Mouse (Mus musculus): ENCODE data around the gene Slc7a11. TPM values are rescaled to one million over a fixed set of nuclear protein-coding genes. Genes with fewer than 3 reads are reported as not detected.

The Slc7a11 gene
- polyA plus RNA-seq, 2 experiments = 0.15 TPM

- no peaks in the 10 kb centered on the region for H3K9me3 ChIP-seq (ENCODE audit: control insufficient read depth, low read length)
- H3K27ac ChIP-seq = no peak overlapping the region
- no peaks in the 10 kb centered on the region for H3K27me3 ChIP-seq (ENCODE audit: control insufficient read depth, insufficient read depth, low read length)
- ATAC-seq (ENCODE audit: insufficient read depth) (no peak), DNase-seq (ENCODE audit: low read depth in 3 of 3, low spot score in 3 of 3) (no peak)
- H3K4me1 ChIP-seq (replicated peaks; ENCODE audit: control insufficient read depth in 2 of 2, insufficient read depth in 2 of 2, low read length in 1 of 2) = no peaks in the 10 kb centered on the region
- no peaks in the 10 kb centered on the region for H3K36me3 ChIP-seq (replicated peaks; ENCODE audit: control insufficient read depth, insufficient read depth, low read depth)
- H3K4me3 ChIP-seq (ENCODE audit: insufficient read depth in 1 of 2, low read depth in 2 of 2, low read length in 2 of 2) = no peak overlapping the region
- no peak overlapping the region for H3K9ac ChIP-seq (replicated peaks)
- H3K4me2 ChIP-seq (ENCODE audit: low read depth) = no peak overlapping the region
- 33% methylated on average over 4 of the region's 4 CpGs for WGBS (ENCODE audit: insufficient replicate concordance)
- TF ChIP-seq EP300 (IDR thresholded peaks at IDR 0.05; ENCODE audit: low read depth) = no peak
- no peak for TF ChIP-seq CTCF (IDR thresholded peaks at IDR 0.05; ENCODE audit: low read depth)
Measured at GRCm38 (mm10) chr3:49928509-49929263, 514.7 kb downstream of the Slc7a11 start.

GRCm38 (mm10) chr3:49913929-49914328 lies 529.5 kb downstream of the Slc7a11 start:
- H3K4me3 ChIP-seq (ENCODE audit: insufficient read depth in 1 of 2, low read depth in 2 of 2, low read length in 2 of 2) = no peak overlapping the region
- DNase-seq (ENCODE audit: low read depth in 3 of 3, low spot score in 3 of 3) = no peak
- H3K9ac ChIP-seq (replicated peaks) = no peak overlapping the region
- no peak overlapping the region for H3K27ac ChIP-seq
- no peaks in the 10 kb centered on the region for H3K9me3 ChIP-seq (ENCODE audit: control insufficient read depth, low read length)
- H3K27me3 ChIP-seq (ENCODE audit: control insufficient read depth, insufficient read depth, low read length) = no peaks in the 10 kb centered on the region
- H3K4me2 ChIP-seq (ENCODE audit: low read depth) = no peak overlapping the region
- TF ChIP-seq CTCF (IDR thresholded peaks at IDR 0.05; ENCODE audit: low read depth) (no peak), EP300 (IDR thresholded peaks at IDR 0.05; ENCODE audit: low read depth) (no peak)
- WGBS (ENCODE audit: insufficient replicate concordance) = 60% methylated on average over 2 of the region's 2 CpGs
- ATAC-seq (ENCODE audit: insufficient read depth) = no peak
- no peaks in the 10 kb centered on the region for H3K36me3 ChIP-seq (replicated peaks; ENCODE audit: control insufficient read depth, insufficient read depth, low read depth)
- no peaks in the 10 kb centered on the region for H3K4me1 ChIP-seq (replicated peaks; ENCODE audit: control insufficient read depth in 2 of 2, insufficient read depth in 2 of 2, low read length in 1 of 2)

GRCm38 (mm10) chr3:49910922-49911321 lies 532.5 kb downstream of the Slc7a11 start:
- Histone ChIP-seq H3K27ac (no peak overlapping the region), H3K9ac (replicated peaks) (no peak overlapping the region), H3K4me2 (ENCODE audit: low read depth) (no peak overlapping the region), H3K27me3 (ENCODE audit: control insufficient read depth, insufficient read depth, low read length) (no peaks in the 10 kb centered on the region), H3K9me3 (ENCODE audit: control insufficient read depth, low read length) (no peaks in the 10 kb centered on the region), H3K4me3 (ENCODE audit: insufficient read depth in 1 of 2, low read depth in 2 of 2, low read length in 2 of 2) (no peak overlapping the region), H3K36me3 (replicated peaks; ENCODE audit: control insufficient read depth, insufficient read depth, low read depth) (no peaks in the 10 kb centered on the region), H3K4me1 (replicated peaks; ENCODE audit: control insufficient read depth in 2 of 2, insufficient read depth in 2 of 2, low read length in 1 of 2) (no peaks in the 10 kb centered on the region)
- ATAC-seq (ENCODE audit: insufficient read depth) = no peak
- DNase-seq (ENCODE audit: low read depth in 3 of 3, low spot score in 3 of 3) = no peak
- TF ChIP-seq EP300 (IDR thresholded peaks at IDR 0.05; ENCODE audit: low read depth) (no peak), CTCF (IDR thresholded peaks at IDR 0.05; ENCODE audit: low read depth) (no peak)
- WGBS (ENCODE audit: insufficient replicate concordance) = 55% methylated on average over 1 of the region's 1 CpGs

GRCm38 (mm10) chr3:49908426-49909341 lies 534.7 kb downstream of the Slc7a11 start:
- Histone ChIP-seq H3K4me2 (ENCODE audit: low read depth) (no peak overlapping the region), H3K9me3 (ENCODE audit: control insufficient read depth, low read length) (no peaks in the 10 kb centered on the region), H3K36me3 (replicated peaks; ENCODE audit: control insufficient read depth, insufficient read depth, low read depth) (no peaks in the 10 kb centered on the region), H3K27me3 (ENCODE audit: control insufficient read depth, insufficient read depth, low read length) (no peaks in the 10 kb centered on the region), H3K27ac (no peak overlapping the region), H3K4me1 (replicated peaks; ENCODE audit: control insufficient read depth in 2 of 2, insufficient read depth in 2 of 2, low read length in 1 of 2) (no peaks in the 10 kb centered on the region), H3K9ac (replicated peaks) (no peak overlapping the region), H3K4me3 (ENCODE audit: insufficient read depth in 1 of 2, low read depth in 2 of 2, low read length in 2 of 2) (no peak overlapping the region)
- DNase-seq (ENCODE audit: low read depth in 3 of 3, low spot score in 3 of 3) (no peak), ATAC-seq (ENCODE audit: insufficient read depth) (no peak)
- 31% methylated on average over 12 of the region's 12 CpGs for WGBS (ENCODE audit: insufficient replicate concordance)
- TF ChIP-seq CTCF (IDR thresholded peaks at IDR 0.05; ENCODE audit: low read depth) (no peak), EP300 (IDR thresholded peaks at IDR 0.05; ENCODE audit: low read depth) (no peak)

- H3K4me3 ChIP-seq (ENCODE audit: insufficient read depth in 1 of 2, low read depth in 2 of 2, low read length in 2 of 2) = no peak overlapping the region
- H3K27me3 ChIP-seq (ENCODE audit: control insufficient read depth, insufficient read depth, low read length) = no peaks in the 10 kb centered on the region
- H3K9me3 ChIP-seq (ENCODE audit: control insufficient read depth, low read length) = no peaks in the 10 kb centered on the region
- no peak overlapping the region for H3K27ac ChIP-seq
- ATAC-seq (ENCODE audit: insufficient read depth) = no peak
- DNase-seq (ENCODE audit: low read depth in 3 of 3, low spot score in 3 of 3) = no peak
- no peak overlapping the region for H3K4me2 ChIP-seq (ENCODE audit: low read depth)
- no peaks in the 10 kb centered on the region for H3K4me1 ChIP-seq (replicated peaks; ENCODE audit: control insufficient read depth in 2 of 2, insufficient read depth in 2 of 2, low read length in 1 of 2)
- H3K9ac ChIP-seq (replicated peaks) = no peak overlapping the region
- no peaks in the 10 kb centered on the region for H3K36me3 ChIP-seq (replicated peaks; ENCODE audit: control insufficient read depth, insufficient read depth, low read depth)
- TF ChIP-seq CTCF (IDR thresholded peaks at IDR 0.05; ENCODE audit: low read depth) (no peak), EP300 (IDR thresholded peaks at IDR 0.05; ENCODE audit: low read depth) (no peak)
Measured at GRCm38 (mm10) chr3:49893945-49894344, 549.5 kb downstream of the Slc7a11 start.

Measured in liver, embryonic 14.5 days (tissue).